ENCODE assay signal across 18 mouse cellular contexts in genomic region chr7:130221661-130222387, GRCm38 (mm10).
DNase-seq lines count a peak whose midpoint lies in the region; ATAC-seq and TF ChIP-seq lines count a peak whose summit lies in the region.
"Had no signal": no experiment of that assay in that cellular context is flagged by ENCODE, and none has a peak within 500 bp of the region (broad histone marks: within the 10 kb centered on the region; RNA-seq: fewer than 3 reads in every experiment).

No protein-coding gene starts in this region.

- H3K4me2 ChIP-seq in forebrain, embryonic 11.5 days (ENCODE audit: low read depth, low read length, severe bottlenecking): no peak overlapping the region
- no peak overlapping the region for H3K4me2 ChIP-seq in lung, postnatal 0 days (replicated peaks; ENCODE audit: low read depth, low read length)
- H3K4me2 ChIP-seq in forebrain, embryonic 12.5 days: peak overlapping the region; percentile 1
- H3K4me2 ChIP-seq in liver, postnatal 0 days (ENCODE audit: low read depth, low read length): no peak overlapping the region
- H3K4me2 ChIP-seq: embryonic facial prominence, embryonic 12.5 days; heart, embryonic 13.5 days had no signal

- no peak for TF ChIP-seq EP300 in lung, postnatal 0 days (IDR thresholded peaks at IDR 0.05)
- no peak for TF ChIP-seq EP300 in liver, postnatal 0 days (IDR thresholded peaks at IDR 0.05; ENCODE audit: low read depth)

- H3K4me1 ChIP-seq in forebrain, embryonic 10.5 days: peaks cover 75% of the 10 kb centered on the region
- H3K4me1 ChIP-seq in forebrain, embryonic 11.5 days (replicated peaks; ENCODE audit: control insufficient read depth, insufficient read depth, low read length): peaks cover 4% of the 10 kb centered on the region; the same call in 1 of the 2 replicates
- peaks cover 8% of the 10 kb centered on the region; the same call in 1 of the 2 replicates for H3K4me1 ChIP-seq in lung, postnatal 0 days (ENCODE audit: insufficient read depth, low read depth, low read length)
- H3K4me1 ChIP-seq in lung, adult 2 months (ENCODE audit: control insufficient read depth, insufficient read depth, low read length): peaks cover 2% of the 10 kb centered on the region
- H3K4me1 ChIP-seq in forebrain, embryonic 12.5 days: peaks cover 42% of the 10 kb centered on the region
- H3K4me1 ChIP-seq in liver, postnatal 0 days (ENCODE audit: insufficient read depth): peaks cover 26% of the 10 kb centered on the region

- TF ChIP-seq POLR2A in lung, adult 2 months (IDR thresholded peaks at IDR 0.05; ENCODE audit: borderline replicate concordance, extremely low read depth, low read depth, low read length): no peak

- peaks cover 50% of the 10 kb centered on the region for H3K36me3 ChIP-seq in forebrain, embryonic 10.5 days (replicated peaks)
- H3K36me3 ChIP-seq in forebrain, embryonic 11.5 days (ENCODE audit: control insufficient read depth, insufficient read depth, low read length): no peaks in the 10 kb centered on the region
- H3K36me3 ChIP-seq in lung, postnatal 0 days (ENCODE audit: insufficient read depth, low read length): no peaks in the 10 kb centered on the region
- H3K36me3 ChIP-seq in forebrain, embryonic 12.5 days (replicated peaks): no peaks in the 10 kb centered on the region; the same call in 1 of the 2 replicates
- H3K36me3 ChIP-seq in liver, postnatal 0 days (replicated peaks; ENCODE audit: insufficient read depth, low read length): no peaks in the 10 kb centered on the region
- H3K36me3 ChIP-seq: liver, embryonic 15.5 days had no signal

- no peak overlapping the region for H3K4me3 ChIP-seq in forebrain, embryonic 10.5 days
- no peak overlapping the region for H3K4me3 ChIP-seq in forebrain, embryonic 11.5 days (ENCODE audit: low read depth, low read length)
- no peak overlapping the region for H3K4me3 ChIP-seq in lung, postnatal 0 days (ENCODE audit: low read depth, low read length)
- H3K4me3 ChIP-seq in lung, adult 2 months (replicated peaks; ENCODE audit: extremely low read depth, low read depth, low read length): no peak overlapping the region
- no peak overlapping the region for H3K4me3 ChIP-seq in forebrain, embryonic 12.5 days (replicated peaks)
- H3K4me3 ChIP-seq in liver, postnatal 0 days (ENCODE audit: low read depth, low read length): no peak overlapping the region
- H3K4me3 ChIP-seq: embryonic facial prominence, embryonic 12.5 days; heart, embryonic 13.5 days; liver, embryonic 15.5 days had no signal

- no peak for TF ChIP-seq CTCF in lung, postnatal 0 days (IDR thresholded peaks at IDR 0.05)
- TF ChIP-seq CTCF in lung, adult 2 months (IDR thresholded peaks at IDR 0.05; ENCODE audit: insufficient read depth, low read length): no peak
- no peak for TF ChIP-seq CTCF in liver, postnatal 0 days (IDR thresholded peaks at IDR 0.05; ENCODE audit: low read depth)

- no peak overlapping the region for H3K9ac ChIP-seq in forebrain, embryonic 11.5 days (ENCODE audit: low read length)
- no peak overlapping the region for H3K9ac ChIP-seq in lung, postnatal 0 days (replicated peaks; ENCODE audit: low read depth)
- no peak overlapping the region for H3K9ac ChIP-seq in forebrain, embryonic 12.5 days
- no peak overlapping the region for H3K9ac ChIP-seq in liver, postnatal 0 days (replicated peaks)
- H3K9ac ChIP-seq: embryonic facial prominence, embryonic 12.5 days; heart, embryonic 13.5 days; liver, embryonic 15.5 days had no signal

- peaks cover 17% of the 10 kb centered on the region for H3K27me3 ChIP-seq in forebrain, embryonic 10.5 days (ENCODE audit: poor library complexity, severe bottlenecking)
- no peaks in the 10 kb centered on the region for H3K27me3 ChIP-seq in forebrain, embryonic 11.5 days (ENCODE audit: control insufficient read depth, insufficient read depth, low read length)
- H3K27me3 ChIP-seq in lung, postnatal 0 days (replicated peaks; ENCODE audit: insufficient read depth, low read length): no peaks in the 10 kb centered on the region
- H3K27me3 ChIP-seq in forebrain, embryonic 12.5 days: no peaks in the 10 kb centered on the region
- H3K27me3 ChIP-seq in liver, postnatal 0 days (ENCODE audit: insufficient read depth, low read length): no peaks in the 10 kb centered on the region
- H3K27me3 ChIP-seq: embryonic facial prominence, embryonic 12.5 days; heart, embryonic 13.5 days; liver, embryonic 15.5 days had no signal

- peak overlapping the region; percentile 4; the same call in 1 of the 2 replicates for H3K27ac ChIP-seq in forebrain, embryonic 10.5 days
- no peak overlapping the region; the same call in 1 of the 2 replicates for H3K27ac ChIP-seq in forebrain, embryonic 11.5 days (ENCODE audit: low read depth, low read length)
- peak overlapping the region; percentile 26; the same call in 1 of the 2 replicates for H3K27ac ChIP-seq in lung, postnatal 0 days (ENCODE audit: low read length)
- H3K27ac ChIP-seq in forebrain, embryonic 12.5 days: peak overlapping the region; percentile 42; the same call in 1 of the 2 replicates
- H3K27ac ChIP-seq in liver, postnatal 0 days (ENCODE audit: low read depth): peak overlapping the region; percentile 64
- H3K27ac ChIP-seq: embryonic facial prominence, embryonic 12.5 days; heart, embryonic 13.5 days; hindbrain, postnatal 0 days had no signal

- ATAC-seq in forebrain, embryonic 11.5 days (replicated peaks; ENCODE audit: low FRiP score): no peak
- ATAC-seq in lung, postnatal 0 days: no peak
- no peak for ATAC-seq in forebrain, embryonic 12.5 days (ENCODE audit: low FRiP score)
- ATAC-seq in liver, postnatal 0 days: no peak
- ATAC-seq: hindbrain, postnatal 0 days had no signal

- WGBS in forebrain, embryonic 10.5 days: 78% methylated on average over 17 of the region's 17 CpGs
- WGBS in forebrain, embryonic 11.5 days: 68% methylated on average over 17 of the region's 17 CpGs
- 65% methylated on average over 17 of the region's 17 CpGs for WGBS in lung, postnatal 0 days
- 69% methylated on average over 17 of the region's 17 CpGs for WGBS in lung, adult 2 months
- 55% methylated on average over 17 of the region's 17 CpGs for WGBS in forebrain, embryonic 12.5 days
- 78% methylated on average over 17 of the region's 17 CpGs for WGBS in liver, postnatal 0 days (ENCODE audit: insufficient replicate concordance)

- DNase-seq in forebrain, embryonic 10.5 days (ENCODE audit: extremely low spot score, low spot score): no peak
- DNase-seq in forebrain, embryonic 11.5 days (ENCODE audit: low spot score): no peak
- no peak for DNase-seq in lung, postnatal 0 days (ENCODE audit: low spot score)
- no peak for DNase-seq in lung, adult 2 months
- no peak for DNase-seq in liver, postnatal 0 days
- DNase-seq in thymus, postnatal 4 days: no peak
- DNase-seq in thymus, postnatal 14 days: no peak
- DNase-seq: adrenal gland, postnatal 14 days; cerebellum, adult 2 months; heart, postnatal 36 days; kidney, adult 2 months; layer of hippocampus, adult 9-11 months; right cerebral cortex, postnatal 14 days had no signal

- no peaks in the 10 kb centered on the region for H3K9me3 ChIP-seq in forebrain, embryonic 10.5 days
- H3K9me3 ChIP-seq in forebrain, embryonic 11.5 days (ENCODE audit: control insufficient read depth, low read length): no peaks in the 10 kb centered on the region
- no peaks in the 10 kb centered on the region for H3K9me3 ChIP-seq in lung, postnatal 0 days (ENCODE audit: low read length)
- H3K9me3 ChIP-seq in forebrain, embryonic 12.5 days: no peaks in the 10 kb centered on the region
- H3K9me3 ChIP-seq in liver, postnatal 0 days (ENCODE audit: low read length): no peaks in the 10 kb centered on the region
- H3K9me3 ChIP-seq: embryonic facial prominence, embryonic 12.5 days; heart, embryonic 13.5 days; liver, embryonic 15.5 days had no signal
